Mouse (Mus musculus): Measurements from ENCODE around the gene Mrgprg. TPM values are rescaled to one million over a fixed set of nuclear protein-coding genes. Genes with fewer than 3 reads are reported as not detected.

The Mrgprg gene
- total RNA-seq, 2 experiments from 2014 or later, result not detected

Small RNA genes within 50 kb of the gene (microRNA-seq; reads per million reads assigned to microRNA genes)
- not detected for gene Gm22064

Other genes with a start within 250 kb of the Mrgprg start
- gene Nap1l4, start 217.9 kb downstream of the Mrgprg start, total RNA-seq (2021), result 100 to 1,000 TPM; 110 to 117 TPM
- 10 to 100 TPM; 47.6 to 65.2 TPM for gene Cars, start 166.9 kb downstream of the Mrgprg start, total RNA-seq (2021)
- gene Tnfrsf26, start 138.3 kb downstream of the Mrgprg start, total RNA-seq (2021), result under 1 TPM in 1 of 2 experiments, not detected in 1; 0.11 TPM
- 1 to 10 TPM in 1 of 2 experiments, under 1 TPM in 1; 0.84 to 1.8 TPM for gene Tnfrsf22, start 117.3 kb downstream of the Mrgprg start, total RNA-seq (2021)
- 1 to 10 TPM in 1 of 2 experiments, under 1 TPM in 1; 0.86 to 1.6 TPM for gene Tnfrsf23, start 81.1 kb downstream of the Mrgprg start, total RNA-seq (2021)
- 10 to 100 TPM; 31.3 to 43.6 TPM for gene Osbpl5, start 10.0 kb downstream of the Mrgprg start, total RNA-seq (2021)
- 1 to 10 TPM; 6.7 to 7.1 TPM for gene Mrgpre, start 17.5 kb upstream of the Mrgprg start, total RNA-seq (2021)
- gene Nadsyn1, start 55.9 kb upstream of the Mrgprg start, total RNA-seq (2021), result 1 to 10 TPM; 5.1 to 7.1 TPM
- 10 to 100 TPM; 38.3 to 42.2 TPM for gene Dhcr7, start 56.2 kb upstream of the Mrgprg start, total RNA-seq (2021)
- not detected for gene Gm498, start 99.8 kb upstream of the Mrgprg start, total RNA-seq (2021)
- gene Shank2, start 234.9 kb upstream of the Mrgprg start, total RNA-seq (2021), result 100 to 1,000 TPM; 133 to 174 TPM

Measured in left cerebral cortex, postnatal 36 days (tissue).